Mouse (Mus musculus) neural tube, embryonic 11.5 days (tissue): Measurements from ENCODE around the gene Lrrc36. TPM values are rescaled to one million over a fixed set of nuclear protein-coding genes. Genes with fewer than 3 reads are reported as not detected.

Source experiments
- ATAC-seq: fragments of 200-750 bp; cut with Nextera tagmentation; 2 replicates; pipeline ENCODE4 v1.8.0; 2017; ENCODE audit warnings: moderate number of reproducible peaks, mild to moderate bottlenecking, moderate TSS enrichment, moderate library complexity; ENCODE audit not compliant: insufficient read depth, low FRiP score, low TSS enrichment
- DNase-seq: peaks from one replicate; pipeline ENCODE4 v3.0.0-alpha.2; 2015; ENCODE audit warnings: low spot score
- H3K27ac ChIP-seq: fragments of 300-500 bp; sonication (generic); 2 replicates; pipeline ENCODE4 v1.5.1; 2014; ENCODE audit warnings: low read depth, mild to moderate bottlenecking, low read length
- H3K27me3 ChIP-seq: fragments of 300-500 bp; sonication (generic); 2 replicates; pipeline ENCODE4 v1.6.1; 2014; ENCODE audit warnings: mild to moderate bottlenecking, low read length, mixed read lengths; ENCODE audit not compliant: control insufficient read depth, insufficient read depth
- H3K36me3 ChIP-seq: fragments of 300-500 bp; sonication (generic); 2 replicates; pipeline ENCODE4 v1.6.1; 2014; ENCODE audit warnings: mild to moderate bottlenecking, low read length, moderate library complexity, mixed read lengths; ENCODE audit not compliant: control insufficient read depth, insufficient read depth
- H3K4me1 ChIP-seq: fragments of 300-500 bp; sonication (generic); 2 replicates; pipeline ENCODE4 v1.6.1; 2014; ENCODE audit warnings: low read length, mixed read lengths; ENCODE audit not compliant: control insufficient read depth, insufficient read depth
- H3K4me2 ChIP-seq: fragments of 300-500 bp; sonication (generic); 2 replicates; pipeline ENCODE4 v1.6.1; 2014; ENCODE audit warnings: low read depth, mild to moderate bottlenecking, moderate library complexity
- H3K4me3 ChIP-seq: fragments of 300-500 bp; sonication (generic); 2 replicates; pipeline ENCODE4 v1.5.1; 2014; ENCODE audit warnings: low read depth, low read length
- H3K9ac ChIP-seq: fragments of 300-500 bp; sonication (generic); 2 replicates; pipeline ENCODE4 v1.6.1; 2014; ENCODE audit warnings: mild to moderate bottlenecking, low read length
- H3K9me3 ChIP-seq: fragments of 300-500 bp; sonication (generic); 2 replicates; pipeline ENCODE4 v1.6.1; 2016; ENCODE audit warnings: low read length; ENCODE audit not compliant: control insufficient read depth
- WGBS: fragments of 180-500 bp; shearing (Covaris S2); extraction: QIAGEN DNeasy Blood & Tissue Kit; methylation state at CpG from one replicate; pipeline ENCODE4 v1.1.7; 2014; 5-methylcytosine and 5-hydroxymethylcytosine counted together
- polyA plus RNA-seq: library from polyadenylated mRNA; unstranded; fragments of >200 nt; fragmentation: Nextera tagmentation; extraction: Ambion mirVana; gene quantifications from 2 replicates; pipeline ENCODE4 v1.2.1, GENCODE M21; 2014

The Lrrc36 gene
- polyA plus RNA-seq, 1 experiment from 2014 or later, result 0.92 TPM

GRCm38 (mm10) chr8:105448596-105448995 is 35.2 kb downstream of the Lrrc36 start:
- H3K4me1 ChIP-seq, result peaks cover 9% of the 10 kb centered on the region; the same call in 1 of the 2 replicates
- ATAC-seq, result no peak
- H3K27me3 ChIP-seq, result no peaks in the 10 kb centered on the region
- no peaks in the 10 kb centered on the region for H3K36me3 ChIP-seq
- no peaks in the 10 kb centered on the region for H3K9me3 ChIP-seq
- H3K27ac ChIP-seq, result no peak overlapping the region
- DNase-seq, result no peak
- H3K9ac ChIP-seq, result no peak overlapping the region
- H3K4me3 ChIP-seq, result no peak overlapping the region
- H3K4me2 ChIP-seq, result no peak overlapping the region
- WGBS, result 88% methylated on average over 5 of the region's 5 CpGs

- H3K27me3 ChIP-seq, result no peaks in the 10 kb centered on the region
- no peak for DNase-seq
- no peak overlapping the region for H3K4me2 ChIP-seq
- no peaks in the 10 kb centered on the region for H3K9me3 ChIP-seq
- no peak overlapping the region for H3K9ac ChIP-seq
- no peak overlapping the region for H3K4me3 ChIP-seq
- H3K27ac ChIP-seq, result no peak overlapping the region
- H3K4me1 ChIP-seq, result 0 out of 2 replicates have a peak, but pooled peaks cover 3% of the 10 kb centered on the region
- no peaks in the 10 kb centered on the region for H3K36me3 ChIP-seq
- 63% methylated on average over 1 of the region's 1 CpGs for WGBS
- ATAC-seq, result no peak
These were observed 37.6 kb downstream of the Lrrc36 start for GRCm38 (mm10) chr8:105450977-105451376.

GRCm38 (mm10) chr8:105451903-105452603 is 38.7 kb downstream of the Lrrc36 start:
- Histone ChIP-seq H3K4me1 (0 out of 2 replicates have a peak, but pooled peaks cover 3% of the 10 kb centered on the region), H3K9me3 (no peaks in the 10 kb centered on the region), H3K9ac (no peak overlapping the region), H3K27ac (no peak overlapping the region), H3K4me3 (no peak overlapping the region), H3K4me2 (no peak overlapping the region), H3K36me3 (no peaks in the 10 kb centered on the region), H3K27me3 (no peaks in the 10 kb centered on the region)
- ATAC-seq (no peak), DNase-seq (no peak)
- 56% methylated on average over 15 of the region's 15 CpGs for WGBS

GRCm38 (mm10) chr8:105453296-105453695 is 39.9 kb downstream of the Lrrc36 start:
- WGBS, result 80% methylated on average over 5 of the region's 5 CpGs
- Histone ChIP-seq H3K4me3 (no peak overlapping the region), H3K27ac (no peak overlapping the region), H3K36me3 (no peaks in the 10 kb centered on the region), H3K4me1 (0 out of 2 replicates have a peak, but pooled peaks cover 3% of the 10 kb centered on the region), H3K9ac (no peak overlapping the region), H3K9me3 (no peaks in the 10 kb centered on the region), H3K27me3 (no peaks in the 10 kb centered on the region), H3K4me2 (no peak overlapping the region)
- DNase-seq, result no peak
- ATAC-seq, result no peak

GRCm38 (mm10) chr8:105454088-105454487 is 40.7 kb downstream of the Lrrc36 start:
- H3K9me3 ChIP-seq, result no peaks in the 10 kb centered on the region
- WGBS, result 60% methylated on average over 5 of the region's 5 CpGs
- H3K4me1 ChIP-seq, result 0 out of 2 replicates have a peak, but pooled peaks cover 3% of the 10 kb centered on the region
- no peak overlapping the region for H3K4me3 ChIP-seq
- H3K27ac ChIP-seq, result no peak overlapping the region
- ATAC-seq (no peak), DNase-seq (no peak)
- no peaks in the 10 kb centered on the region for H3K27me3 ChIP-seq
- no peaks in the 10 kb centered on the region for H3K36me3 ChIP-seq
- H3K4me2 ChIP-seq, result no peak overlapping the region
- H3K9ac ChIP-seq, result no peak overlapping the region

- Histone ChIP-seq H3K27me3 (no peaks in the 10 kb centered on the region), H3K9ac (no peak overlapping the region), H3K4me3 (no peak overlapping the region), H3K27ac (no peak overlapping the region), H3K36me3 (no peaks in the 10 kb centered on the region), H3K4me2 (no peak overlapping the region), H3K9me3 (no peaks in the 10 kb centered on the region), H3K4me1 (0 out of 2 replicates have a peak, but pooled peaks cover 3% of the 10 kb centered on the region)
- DNase-seq (no peak), ATAC-seq (no peak)
- 69% methylated on average over 10 of the region's 10 CpGs for WGBS
These were observed 41.8 kb downstream of the Lrrc36 start for GRCm38 (mm10) chr8:105455218-105455617.

GRCm38 (mm10) chr8:105461085-105461803 is 47.9 kb downstream of the Lrrc36 start:
- H3K4me3 ChIP-seq, result no peak overlapping the region
- no peak for ATAC-seq

GRCm38 (mm10) chr8:105464595-105464994 is 51.2 kb downstream of the Lrrc36 start:
- DNase-seq (no peak), ATAC-seq (no peak)
- Histone ChIP-seq H3K9ac (no peak overlapping the region), H3K4me2 (no peak overlapping the region), H3K4me3 (no peak overlapping the region), H3K9me3 (no peaks in the 10 kb centered on the region), H3K4me1 (peaks cover 9% of the 10 kb centered on the region), H3K27me3 (no peaks in the 10 kb centered on the region), H3K27ac (no peak overlapping the region), H3K36me3 (peaks cover 4% of the 10 kb centered on the region; the same call in 1 of the 2 replicates)
- 74% methylated on average over 7 of the region's 7 CpGs for WGBS

More at GRCm38 (mm10) chr8:105461085-105461803, 47.9 kb downstream of the Lrrc36 start:
- Histone ChIP-seq H3K27ac (no peak overlapping the region), H3K9ac (no peak overlapping the region), H3K4me1 (no peaks in the 10 kb centered on the region; the same call in 1 of the 2 replicates), H3K4me2 (no peak overlapping the region), H3K9me3 (no peaks in the 10 kb centered on the region), H3K27me3 (no peaks in the 10 kb centered on the region), H3K36me3 (no peaks in the 10 kb centered on the region)
- 62% methylated on average over 13 of the region's 13 CpGs for WGBS
- DNase-seq, result no peak
